Comparison of ENCODE assay signal across 29 mouse cellular contexts in the genomic region with DNA sequence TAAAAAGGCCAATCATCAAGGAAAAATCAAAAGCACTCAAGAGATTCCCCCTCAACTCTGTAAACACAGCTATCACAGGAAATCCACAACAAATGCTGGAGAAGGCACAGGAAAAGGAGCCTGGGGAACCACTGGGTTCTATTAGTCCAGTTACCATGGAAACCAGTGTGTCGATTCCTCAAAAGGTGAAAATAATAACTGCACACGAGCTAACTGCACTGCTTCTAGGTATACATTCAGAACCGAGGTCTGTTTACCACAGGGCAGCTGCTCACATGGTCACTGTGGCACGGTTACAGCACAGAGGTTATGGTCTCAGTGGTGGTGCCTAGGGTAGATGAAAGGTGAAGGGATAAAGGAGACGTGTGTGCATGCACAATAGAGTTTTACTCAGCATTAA. TPM values are rescaled to one million over a fixed set of nuclear protein-coding genes. Genes with fewer than 3 reads are reported as not detected.
A peak's percentile ranks its signal among the peaks of the same experiment; 100 is the strongest.
DNase-seq lines count a peak whose midpoint lies in the region; ATAC-seq and TF ChIP-seq lines count a peak whose summit lies in the region.
"Had no signal": no experiment of that assay in that cellular context is flagged by ENCODE, and none has a peak within 500 bp of the region (broad histone marks: within the 10 kb centered on the region; RNA-seq: fewer than 3 reads in every experiment).

No protein-coding gene starts in this region.

- no peak for TF ChIP-seq POLR2A in thymus, adult 2 months (IDR thresholded peaks at IDR 0.05; ENCODE audit: control insufficient read depth, extremely low read depth, insufficient read depth, low read length, poor library complexity)

- no peaks in the 10 kb centered on the region for H3K27me3 ChIP-seq in forebrain, embryonic 12.5 days
- no peaks in the 10 kb centered on the region for H3K27me3 ChIP-seq in forebrain, embryonic 11.5 days (ENCODE audit: control insufficient read depth, insufficient read depth, low read length)
- H3K27me3 ChIP-seq in hindbrain, postnatal 0 days (ENCODE audit: insufficient read depth, low read length), result no peaks in the 10 kb centered on the region
- H3K27me3 ChIP-seq in hindbrain, embryonic 10.5 days (ENCODE audit: insufficient read depth, poor library complexity, severe bottlenecking), result no peaks in the 10 kb centered on the region
- H3K27me3 ChIP-seq in forebrain, embryonic 15.5 days, result no peaks in the 10 kb centered on the region
- H3K27me3 ChIP-seq in thymus, adult 2 months (ENCODE audit: control insufficient read depth, insufficient read depth, low read length), result no peaks in the 10 kb centered on the region
- H3K27me3 ChIP-seq: embryonic facial prominence, embryonic 12.5 days; limb, embryonic 15.5 days had no signal

- no peak overlapping the region for H3K9ac ChIP-seq in forebrain, embryonic 12.5 days
- H3K9ac ChIP-seq in forebrain, embryonic 11.5 days (ENCODE audit: low read length), result no peak overlapping the region
- H3K9ac ChIP-seq in hindbrain, postnatal 0 days (replicated peaks; ENCODE audit: low read length), result no peak overlapping the region
- no peak overlapping the region for H3K9ac ChIP-seq in forebrain, embryonic 15.5 days (replicated peaks)
- H3K9ac ChIP-seq: embryonic facial prominence, embryonic 12.5 days; limb, embryonic 15.5 days; liver, embryonic 14.5 days; lung, embryonic 14.5 days had no signal

- H3K9me3 ChIP-seq in forebrain, embryonic 12.5 days, result no peaks in the 10 kb centered on the region
- H3K9me3 ChIP-seq in forebrain, embryonic 11.5 days (ENCODE audit: control insufficient read depth, low read length), result no peaks in the 10 kb centered on the region
- H3K9me3 ChIP-seq in hindbrain, postnatal 0 days (ENCODE audit: low read length), result no peaks in the 10 kb centered on the region
- H3K9me3 ChIP-seq in hindbrain, embryonic 10.5 days, result no peaks in the 10 kb centered on the region
- H3K9me3 ChIP-seq in forebrain, embryonic 15.5 days, result no peaks in the 10 kb centered on the region
- H3K9me3 ChIP-seq: embryonic facial prominence, embryonic 12.5 days; heart, embryonic 10.5 days; limb, embryonic 15.5 days; megakaryocyte, embryonic 14.5 days had no signal

- H3K4me3 ChIP-seq in forebrain, embryonic 12.5 days (replicated peaks), result no peak overlapping the region
- H3K4me3 ChIP-seq in forebrain, embryonic 11.5 days (ENCODE audit: low read depth, low read length), result no peak overlapping the region
- no peak overlapping the region for H3K4me3 ChIP-seq in hindbrain, postnatal 0 days (ENCODE audit: low read length)
- no peak overlapping the region for H3K4me3 ChIP-seq in hindbrain, embryonic 10.5 days
- H3K4me3 ChIP-seq in forebrain, embryonic 15.5 days, result no peak overlapping the region
- H3K4me3 ChIP-seq in thymus, adult 2 months (ENCODE audit: control insufficient read depth, insufficient read depth, low read length), result no peak overlapping the region
- H3K4me3 ChIP-seq: embryonic facial prominence, embryonic 12.5 days; heart, embryonic 10.5 days; limb, embryonic 15.5 days; megakaryocyte, embryonic 14.5 days had no signal

- H3K27ac ChIP-seq in forebrain, embryonic 12.5 days, result no peak overlapping the region
- no peak overlapping the region for H3K27ac ChIP-seq in forebrain, embryonic 11.5 days (ENCODE audit: low read depth, low read length)
- no peak overlapping the region for H3K27ac ChIP-seq in hindbrain, postnatal 0 days
- H3K27ac ChIP-seq in hindbrain, embryonic 10.5 days, result no peak overlapping the region
- no peak overlapping the region for H3K27ac ChIP-seq in forebrain, embryonic 15.5 days (replicated peaks)
- H3K27ac ChIP-seq in thymus, adult 2 months (ENCODE audit: control insufficient read depth, insufficient read depth, low read length), result no peak overlapping the region
- H3K27ac ChIP-seq: embryonic facial prominence, embryonic 12.5 days; heart, embryonic 10.5 days; kidney, postnatal 0 days; limb, embryonic 15.5 days; liver, embryonic 14.5 days; stomach, postnatal 0 days had no signal

- ATAC-seq in forebrain, embryonic 12.5 days (ENCODE audit: low FRiP score), result 0 out of 2 replicates have a peak, but pooled peaks have one; percentile 41
- no peak for ATAC-seq in forebrain, embryonic 11.5 days (replicated peaks; ENCODE audit: low FRiP score)
- ATAC-seq in hindbrain, postnatal 0 days, result no peak
- ATAC-seq in forebrain, embryonic 15.5 days (replicated peaks), result peak; percentile 61; the same call in 1 of the 2 replicates

- H3K36me3 ChIP-seq in forebrain, embryonic 12.5 days (replicated peaks), result no peaks in the 10 kb centered on the region
- no peaks in the 10 kb centered on the region for H3K36me3 ChIP-seq in forebrain, embryonic 11.5 days (ENCODE audit: control insufficient read depth, insufficient read depth, low read length)
- no peaks in the 10 kb centered on the region for H3K36me3 ChIP-seq in hindbrain, postnatal 0 days (ENCODE audit: insufficient read depth, low read length)
- H3K36me3 ChIP-seq in hindbrain, embryonic 10.5 days, result no peaks in the 10 kb centered on the region
- no peaks in the 10 kb centered on the region for H3K36me3 ChIP-seq in forebrain, embryonic 15.5 days
- H3K36me3 ChIP-seq in thymus, adult 2 months (ENCODE audit: control insufficient read depth, insufficient read depth, low read length), result peaks cover 47% of the 10 kb centered on the region
- H3K36me3 ChIP-seq: embryonic facial prominence, embryonic 12.5 days; heart, embryonic 10.5 days; limb, embryonic 15.5 days had no signal

- TF ChIP-seq CTCF in hindbrain, postnatal 0 days (IDR thresholded peaks at IDR 0.05; ENCODE audit: low read depth), result no peak
- no peak for TF ChIP-seq CTCF in thymus, adult 2 months (IDR thresholded peaks at IDR 0.05; ENCODE audit: borderline replicate concordance, control insufficient read depth, extremely low read depth, insufficient read depth, low read length, poor library complexity)

- WGBS in forebrain, embryonic 12.5 days, result 35% methylated on average over 5 of the region's 5 CpGs
- WGBS in forebrain, embryonic 11.5 days, result 39% methylated on average over 5 of the region's 5 CpGs
- 36% methylated on average over 5 of the region's 5 CpGs for WGBS in hindbrain, postnatal 0 days
- WGBS in hindbrain, embryonic 10.5 days, result 68% methylated on average over 5 of the region's 5 CpGs
- WGBS in forebrain, embryonic 15.5 days, result 17% methylated on average over 5 of the region's 5 CpGs
- 26% methylated on average over 5 of the region's 5 CpGs for WGBS in thymus, adult 2 months

- DNase-seq in forebrain, embryonic 11.5 days (ENCODE audit: low spot score), result no peak
- DNase-seq in hindbrain, postnatal 0 days (ENCODE audit: low spot score), result peak; percentile 54
- DNase-seq in hindbrain, embryonic 10.5 days (ENCODE audit: low spot score), result no peak
- DNase-seq in thymus, adult 2 months, result no peak
- no peak for DNase-seq in frontal cortex, postnatal 10 days (ENCODE audit: low spot score in 2 of 2)
- DNase-seq: adrenal gland, postnatal 25 days; cerebellum, adult 11-12 months; cerebellum, postnatal 14 days; kidney, adult 2 months; layer of hippocampus, adult 9-11 months; left cerebral cortex, postnatal 4 days; lung, embryonic 14.5 days; right cerebral cortex, postnatal 14 days had no signal

- H3K4me2 ChIP-seq in forebrain, embryonic 12.5 days, result no peak overlapping the region
- H3K4me2 ChIP-seq in forebrain, embryonic 11.5 days (ENCODE audit: low read depth, low read length, severe bottlenecking), result no peak overlapping the region
- no peak overlapping the region for H3K4me2 ChIP-seq in hindbrain, postnatal 0 days (ENCODE audit: low read depth, low read length)
- H3K4me2 ChIP-seq in forebrain, embryonic 15.5 days (replicated peaks), result no peak overlapping the region
- H3K4me2 ChIP-seq: embryonic facial prominence, embryonic 12.5 days; limb, embryonic 15.5 days; lung, embryonic 14.5 days had no signal

- H3K4me1 ChIP-seq in forebrain, embryonic 12.5 days, result peaks cover 3% of the 10 kb centered on the region
- H3K4me1 ChIP-seq in forebrain, embryonic 11.5 days (replicated peaks; ENCODE audit: control insufficient read depth, insufficient read depth, low read length), result no peaks in the 10 kb centered on the region
- H3K4me1 ChIP-seq in hindbrain, postnatal 0 days (ENCODE audit: insufficient read depth, low read length), result no peaks in the 10 kb centered on the region
- H3K4me1 ChIP-seq in hindbrain, embryonic 10.5 days (replicated peaks), result peaks cover 9% of the 10 kb centered on the region; the same call in 1 of the 2 replicates
- H3K4me1 ChIP-seq in forebrain, embryonic 15.5 days, result no peaks in the 10 kb centered on the region
- peaks cover 3% of the 10 kb centered on the region; the same call in 1 of the 2 replicates for H3K4me1 ChIP-seq in thymus, adult 2 months (replicated peaks; ENCODE audit: control insufficient read depth, insufficient read depth, low read length)
- H3K4me1 ChIP-seq: embryonic facial prominence, embryonic 12.5 days; heart, embryonic 10.5 days; limb, embryonic 15.5 days had no signal

RNA-seq across cellular contexts. Expression of gene Tdrd5, which starts 31.8 kb away (rescaled TPM):
- polyA plus RNA-seq in forebrain, embryonic 12.5 days (2016; fragmentation: Nextera tagmentation; extraction: Ambion mirVana), result 0.14 and 1.0 TPM in 2 replicates
- polyA plus RNA-seq in forebrain, embryonic 11.5 days (2014; fragmentation: Nextera tagmentation; extraction: Ambion mirVana), result 0.07 and 0.32 TPM in 2 replicates
- total RNA-seq in hindbrain, postnatal 0 days (2014; rRNA removed), result 0.93 and 1.5 TPM in 2 replicates
- 1.0 and 1.3 TPM in 2 replicates for polyA plus RNA-seq in hindbrain, postnatal 0 days (2015; fragmentation: Nextera tagmentation; extraction: Ambion mirVana)
- polyA plus RNA-seq in hindbrain, embryonic 10.5 days (2016; fragmentation: Nextera tagmentation; extraction: Ambion mirVana), result 0.22 TPM in 1 of 2 replicates, not detected in the other
- polyA plus RNA-seq in forebrain, embryonic 15.5 days (2015; fragmentation: Nextera tagmentation; extraction: Ambion mirVana), result 0.31 and 0.42 TPM in 2 replicates
- 24.0 and 33.0 TPM in 2 replicates for polyA plus RNA-seq in thymus, adult 2 months (2012; rRNA removed)
- total RNA-seq: adrenal gland, postnatal 25 days; gastrocnemius, adult 8-10 months; hematopoietic stem cell, adult 5-6 weeks had no signal
- polyA plus RNA-seq: large intestine, adult 2 months; neural tube, embryonic 11.5 days had no signal

RNA-seq across cellular contexts. Expression of gene Nphs2, which starts 38.9 kb away (rescaled TPM):
- 0.08 and 0.23 TPM in 2 replicates for polyA plus RNA-seq in forebrain, embryonic 12.5 days (2016; fragmentation: Nextera tagmentation; extraction: Ambion mirVana)
- polyA plus RNA-seq in forebrain, embryonic 11.5 days (2014; fragmentation: Nextera tagmentation; extraction: Ambion mirVana), result 0.21 and 0.41 TPM in 2 replicates
- 0.31 and 0.47 TPM in 2 replicates for total RNA-seq in hindbrain, postnatal 0 days (2014; rRNA removed)
- polyA plus RNA-seq in hindbrain, postnatal 0 days (2015; fragmentation: Nextera tagmentation; extraction: Ambion mirVana), result 0.63 and 0.64 TPM in 2 replicates
- polyA plus RNA-seq in hindbrain, embryonic 10.5 days (2016; fragmentation: Nextera tagmentation; extraction: Ambion mirVana), result not detected in 2 replicates
- 0.50 and 0.81 TPM in 2 replicates for polyA plus RNA-seq in forebrain, embryonic 15.5 days (2015; fragmentation: Nextera tagmentation; extraction: Ambion mirVana)
- 3.3 and 3.7 TPM in 2 replicates for polyA plus RNA-seq in thymus, adult 2 months (2012; rRNA removed)
- total RNA-seq: adrenal gland, postnatal 25 days; ES-E14; gastrocnemius, adult 8-10 months; hematopoietic stem cell, adult 5-6 weeks had no signal
- polyA plus RNA-seq: embryonic facial prominence, embryonic 12.5 days; gonadal fat pad, adult 2 months; heart, embryonic 10.5 days; heart, embryonic 16.5 days; lung, embryonic 14.5 days; neural tube, embryonic 11.5 days; stomach, postnatal 0 days had no signal

Comparison
In these comparisons a context has a peak if more than half of its experiments do, and no peak if none do; other contexts are left out.
1. ATAC-seq: peak in forebrain, embryonic 12.5 days (single experiment) and forebrain, embryonic 15.5 days (single experiment); none in forebrain, embryonic 11.5 days (single experiment) and hindbrain, postnatal 0 days (single experiment).
2. RNA of gene Tdrd5, which starts 31.8 kb away (polyA plus RNA-seq): 24.0 to 33.0 TPM in thymus, adult 2 months; 1.0 to 1.3 TPM in hindbrain, postnatal 0 days, 0.14 to 1.0 TPM in forebrain, embryonic 12.5 days, 0.07 to 0.32 TPM in forebrain, embryonic 11.5 days, 0.31 to 0.42 TPM in forebrain, embryonic 15.5 days and 0.22 TPM in hindbrain, embryonic 10.5 days; every median in the first group is over 10 times any median in the second.